Mouse (Mus musculus): ENCODE measurements around the gene Grid2ip. TPM values are rescaled to one million over a fixed set of nuclear protein-coding genes. Genes with fewer than 3 reads are reported as not detected.

Grid2ip gene
- polyA plus RNA-seq, 1 experiment from 2014 or later = not detected

GRCm38 (mm10) chr5:143357564-143357963 is 426 bp downstream of the Grid2ip start:
- Histone ChIP-seq H3K36me3 (ENCODE audit: control insufficient read depth, insufficient read depth) (no peaks in the 10 kb centered on the region), H3K4me2 (ENCODE audit: low read depth, low read length) (no peak overlapping the region), H3K4me1 (ENCODE audit: control insufficient read depth, low read depth, low read length) (no peaks in the 10 kb centered on the region), H3K9ac (ENCODE audit: low read depth, low read length) (no peak overlapping the region), H3K27me3 (ENCODE audit: control insufficient read depth, insufficient read depth, low read depth, low read length) (peaks cover 32% of the 10 kb centered on the region), H3K4me3 (ENCODE audit: low read depth, low read length) (no peak overlapping the region), H3K9me3 (replicated peaks; ENCODE audit: control insufficient read depth, low read length) (no peaks in the 10 kb centered on the region), H3K27ac (ENCODE audit: low read length) (no peak overlapping the region)
- WGBS (ENCODE audit: insufficient replicate concordance) = 6% methylated on average over 28 of the region's 28 CpGs
- ATAC-seq (ENCODE audit: low read depth) = no peak

GRCm38 (mm10) chr5:143359263-143359662 is 2.1 kb downstream of the Grid2ip start:
- Histone ChIP-seq H3K4me1 (ENCODE audit: control insufficient read depth, low read depth, low read length) (no peaks in the 10 kb centered on the region), H3K9me3 (replicated peaks; ENCODE audit: control insufficient read depth, low read length) (no peaks in the 10 kb centered on the region), H3K4me3 (ENCODE audit: low read depth, low read length) (no peak overlapping the region), H3K27me3 (ENCODE audit: control insufficient read depth, insufficient read depth, low read depth, low read length) (peaks cover 48% of the 10 kb centered on the region), H3K4me2 (ENCODE audit: low read depth, low read length) (no peak overlapping the region), H3K9ac (ENCODE audit: low read depth, low read length) (no peak overlapping the region), H3K27ac (ENCODE audit: low read length) (no peak overlapping the region), H3K36me3 (ENCODE audit: control insufficient read depth, insufficient read depth) (no peaks in the 10 kb centered on the region)
- no peak for ATAC-seq (ENCODE audit: low read depth)
- WGBS (ENCODE audit: insufficient replicate concordance) = 28% methylated on average over 7 of the region's 7 CpGs

GRCm38 (mm10) chr5:143360000-143360399 is 2.9 kb downstream of the Grid2ip start:
- Histone ChIP-seq H3K9ac (ENCODE audit: low read depth, low read length) (no peak overlapping the region), H3K4me1 (ENCODE audit: control insufficient read depth, low read depth, low read length) (no peaks in the 10 kb centered on the region), H3K4me2 (ENCODE audit: low read depth, low read length) (no peak overlapping the region), H3K36me3 (ENCODE audit: control insufficient read depth, insufficient read depth) (no peaks in the 10 kb centered on the region), H3K27ac (ENCODE audit: low read length) (no peak overlapping the region), H3K9me3 (replicated peaks; ENCODE audit: control insufficient read depth, low read length) (no peaks in the 10 kb centered on the region), H3K27me3 (ENCODE audit: control insufficient read depth, insufficient read depth, low read depth, low read length) (peaks cover 56% of the 10 kb centered on the region), H3K4me3 (ENCODE audit: low read depth, low read length) (no peak overlapping the region)
- ATAC-seq (ENCODE audit: low read depth) = no peak
- 47% methylated on average over 5 of the region's 5 CpGs for WGBS (ENCODE audit: insufficient replicate concordance)

GRCm38 (mm10) chr5:143361428-143361827 is 4.3 kb downstream of the Grid2ip start:
- no peak for ATAC-seq (ENCODE audit: low read depth)
- no peaks in the 10 kb centered on the region for H3K9me3 ChIP-seq (replicated peaks; ENCODE audit: control insufficient read depth, low read length)
- no peak overlapping the region for H3K27ac ChIP-seq (ENCODE audit: low read length)
- H3K4me1 ChIP-seq (ENCODE audit: control insufficient read depth, low read depth, low read length) = no peaks in the 10 kb centered on the region
- no peaks in the 10 kb centered on the region for H3K36me3 ChIP-seq (ENCODE audit: control insufficient read depth, insufficient read depth)
- WGBS (ENCODE audit: insufficient replicate concordance) = 55% methylated on average over 7 of the region's 7 CpGs
- no peak overlapping the region for H3K4me3 ChIP-seq (ENCODE audit: low read depth, low read length)
- no peak overlapping the region for H3K9ac ChIP-seq (ENCODE audit: low read depth, low read length)
- no peak overlapping the region for H3K4me2 ChIP-seq (ENCODE audit: low read depth, low read length)
- H3K27me3 ChIP-seq (ENCODE audit: control insufficient read depth, insufficient read depth, low read depth, low read length) = peaks cover 56% of the 10 kb centered on the region

- H3K9me3 ChIP-seq (replicated peaks; ENCODE audit: control insufficient read depth, low read length) = no peaks in the 10 kb centered on the region
- H3K4me2 ChIP-seq (ENCODE audit: low read depth, low read length) = peak overlapping the region; percentile 47
- H3K4me1 ChIP-seq (ENCODE audit: control insufficient read depth, low read depth, low read length) = no peaks in the 10 kb centered on the region
- ATAC-seq (ENCODE audit: low read depth) = no peak
- peaks cover 53% of the 10 kb centered on the region for H3K27me3 ChIP-seq (ENCODE audit: control insufficient read depth, insufficient read depth, low read depth, low read length)
- peak overlapping the region; percentile 32 for H3K4me3 ChIP-seq (ENCODE audit: low read depth, low read length)
- H3K36me3 ChIP-seq (ENCODE audit: control insufficient read depth, insufficient read depth) = no peaks in the 10 kb centered on the region
- no peak overlapping the region for H3K27ac ChIP-seq (ENCODE audit: low read length)
- no peak overlapping the region for H3K9ac ChIP-seq (ENCODE audit: low read depth, low read length)
- 2% methylated on average over 47 of the region's 47 CpGs for WGBS (ENCODE audit: insufficient replicate concordance)
Observed at GRCm38 (mm10) chr5:143363678-143364615, 6.8 kb downstream of the Grid2ip start.

- Histone ChIP-seq H3K36me3 (ENCODE audit: control insufficient read depth, insufficient read depth) (no peaks in the 10 kb centered on the region), H3K9me3 (replicated peaks; ENCODE audit: control insufficient read depth, low read length) (no peaks in the 10 kb centered on the region), H3K4me1 (ENCODE audit: control insufficient read depth, low read depth, low read length) (no peaks in the 10 kb centered on the region), H3K27ac (ENCODE audit: low read length) (no peak overlapping the region), H3K9ac (ENCODE audit: low read depth, low read length) (no peak overlapping the region), H3K4me2 (ENCODE audit: low read depth, low read length) (no peak overlapping the region), H3K27me3 (ENCODE audit: control insufficient read depth, insufficient read depth, low read depth, low read length) (peaks cover 78% of the 10 kb centered on the region), H3K4me3 (ENCODE audit: low read depth, low read length) (no peak overlapping the region)
- ATAC-seq (ENCODE audit: low read depth) = no peak
- WGBS (ENCODE audit: insufficient replicate concordance) = 46% methylated on average over 3 of the region's 3 CpGs
Observed at GRCm38 (mm10) chr5:143367931-143368330, 10.8 kb downstream of the Grid2ip start.

- ATAC-seq (ENCODE audit: low read depth) = no peak
- WGBS (ENCODE audit: insufficient replicate concordance) = 2% methylated on average over 35 of the region's 36 CpGs
- Histone ChIP-seq H3K9ac (ENCODE audit: low read depth, low read length) (no peak overlapping the region), H3K9me3 (replicated peaks; ENCODE audit: control insufficient read depth, low read length) (no peaks in the 10 kb centered on the region), H3K4me2 (ENCODE audit: low read depth, low read length) (no peak overlapping the region), H3K27ac (ENCODE audit: low read length) (no peak overlapping the region), H3K4me3 (ENCODE audit: low read depth, low read length) (no peak overlapping the region), H3K4me1 (ENCODE audit: control insufficient read depth, low read depth, low read length) (no peaks in the 10 kb centered on the region), H3K36me3 (ENCODE audit: control insufficient read depth, insufficient read depth) (no peaks in the 10 kb centered on the region), H3K27me3 (ENCODE audit: control insufficient read depth, insufficient read depth, low read depth, low read length) (peaks cover 75% of the 10 kb centered on the region)
Observed at GRCm38 (mm10) chr5:143369611-143370255, 12.6 kb downstream of the Grid2ip start.

GRCm38 (mm10) chr5:143370416-143371145 is 13.4 kb downstream of the Grid2ip start:
- Histone ChIP-seq H3K9ac (ENCODE audit: low read depth, low read length) (no peak overlapping the region), H3K4me2 (ENCODE audit: low read depth, low read length) (no peak overlapping the region), H3K36me3 (ENCODE audit: control insufficient read depth, insufficient read depth) (no peaks in the 10 kb centered on the region), H3K4me3 (ENCODE audit: low read depth, low read length) (no peak overlapping the region), H3K4me1 (ENCODE audit: control insufficient read depth, low read depth, low read length) (no peaks in the 10 kb centered on the region), H3K27me3 (ENCODE audit: control insufficient read depth, insufficient read depth, low read depth, low read length) (peaks cover 70% of the 10 kb centered on the region), H3K9me3 (replicated peaks; ENCODE audit: control insufficient read depth, low read length) (no peaks in the 10 kb centered on the region), H3K27ac (ENCODE audit: low read length) (no peak overlapping the region)
- ATAC-seq (ENCODE audit: low read depth) = no peak
- WGBS (ENCODE audit: insufficient replicate concordance) = 26% methylated on average over 17 of the region's 17 CpGs

Measured in liver, embryonic 16.5 days (tissue).